Mouse (Mus musculus) intestine, postnatal 0 days (tissue): ENCODE measurements around the gene Itih3. TPM values are rescaled to one million over a fixed set of nuclear protein-coding genes. Genes with fewer than 3 reads are reported as not detected.

Source experiments
- ATAC-seq: fragments of 200-750 bp; cut with Nextera tagmentation; 2 replicates; pipeline ENCODE4 v1.8.0; 2017; ENCODE audit warnings: mild to moderate bottlenecking, moderate TSS enrichment, moderate library complexity
- H3K27ac ChIP-seq: fragments of 300-500 bp; sonication (generic); 2 replicates; pipeline ENCODE4 v1.5.1; 2014; ENCODE audit warnings: mild to moderate bottlenecking, low read depth, low read length, moderate library complexity
- H3K27me3 ChIP-seq: fragments of 300-500 bp; sonication (generic); replicated peaks from 2 replicates; pipeline ENCODE4 v1.6.1; 2014; ENCODE audit warnings: low read length, mixed read lengths; ENCODE audit not compliant: control insufficient read depth, insufficient read depth
- H3K36me3 ChIP-seq: fragments of 300-500 bp; sonication (generic); 2 replicates; pipeline ENCODE4 v1.6.1; 2014; ENCODE audit warnings: mild to moderate bottlenecking, moderate library complexity; ENCODE audit not compliant: control insufficient read depth, insufficient read depth
- H3K4me1 ChIP-seq: fragments of 300-500 bp; sonication (generic); replicated peaks from 2 replicates; pipeline ENCODE4 v1.6.1; 2014; ENCODE audit warnings: antibody characterized with exemption, low read length, mixed read lengths; ENCODE audit not compliant: control insufficient read depth, insufficient read depth
- H3K4me2 ChIP-seq: fragments of 300-500 bp; sonication (generic); replicated peaks from 2 replicates; pipeline ENCODE4 v1.6.1; 2014; ENCODE audit warnings: low read depth, mild to moderate bottlenecking, moderate library complexity
- H3K4me3 ChIP-seq: fragments of 300-500 bp; sonication (generic); 2 replicates; pipeline ENCODE4 v1.5.1; 2014; ENCODE audit warnings: low read depth, low read length
- H3K9ac ChIP-seq: fragments of 300-500 bp; sonication (generic); 2 replicates; pipeline ENCODE4 v1.6.1; 2014; ENCODE audit warnings: mild to moderate bottlenecking, low read depth, low read length
- H3K9me3 ChIP-seq: fragments of 300-500 bp; sonication (generic); 2 replicates; pipeline ENCODE4 v1.6.1; 2016; ENCODE audit warnings: mixed run types; ENCODE audit not compliant: control insufficient read depth
- CTCF ChIP-seq: sonication (generic); IDR thresholded peaks from 2 replicates; pipeline ENCODE4 v1.5.1; 2016; ENCODE audit warnings: low read depth, mild to moderate bottlenecking, control low read depth, antibody characterized with exemption, moderate library complexity
- WGBS: fragments of 180-500 bp; shearing (Covaris S2); extraction: QIAGEN DNeasy Blood & Tissue Kit; methylation state at CpG from one replicate; pipeline ENCODE4 v1.1.7; 2014; 5-methylcytosine and 5-hydroxymethylcytosine counted together
- polyA plus RNA-seq: library from polyadenylated mRNA; unstranded; fragments of >200 nt; fragmentation: Nextera tagmentation; extraction: Ambion mirVana; gene quantifications from 2 replicates; pipeline ENCODE4 v1.2.1, GENCODE M21; 2015

Itih3 gene
- 3.9 and 4.7 TPM in 2 replicates for polyA plus RNA-seq

DNA sequence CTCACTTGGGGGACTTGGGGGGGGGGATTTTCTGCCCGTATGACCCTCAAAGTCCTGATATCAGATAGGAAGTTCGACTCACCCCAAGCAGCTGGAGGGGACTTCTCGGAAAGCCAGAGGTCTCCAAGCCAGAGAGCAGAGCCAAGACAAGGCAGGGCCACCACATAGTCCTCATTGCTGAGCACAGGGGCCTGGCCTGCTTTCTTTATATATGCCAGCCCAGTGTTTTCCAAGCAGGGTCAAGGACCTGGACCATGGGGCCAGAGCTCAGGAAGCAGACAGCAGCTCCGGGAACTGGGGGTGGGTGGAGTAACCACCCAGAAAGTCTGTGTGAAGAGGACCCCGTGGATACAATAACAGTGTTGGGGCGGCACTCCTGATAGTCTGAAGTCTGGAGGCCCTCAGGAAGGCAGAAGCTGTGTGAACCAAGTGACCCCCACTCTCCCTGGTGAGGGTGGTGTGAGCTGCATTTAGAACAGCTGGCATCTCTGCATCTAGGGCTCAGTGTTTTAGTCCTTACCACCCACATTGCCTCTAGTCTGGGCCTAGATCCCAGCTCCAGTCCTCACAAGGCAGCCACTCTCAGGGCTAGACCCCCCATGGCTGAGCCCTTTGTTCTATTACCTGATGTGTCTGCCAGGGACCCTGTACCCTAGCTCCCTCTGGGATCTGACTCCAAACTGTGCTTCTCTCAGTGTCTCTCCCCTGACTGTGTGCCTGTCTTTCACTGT is at the start of gene Itih3:
Itih3 (minus strand) TSS at position 386 of the 731 bp plus-strand sequence.
- H3K27ac ChIP-seq = no peak within 1 kb of the TSS
- TF ChIP-seq CTCF = no peak
- no peak within 1 kb of the TSS for H3K9ac ChIP-seq
- H3K4me2 ChIP-seq = no peak within 1 kb of the TSS
- no peaks in the 10 kb centered on the region for H3K9me3 ChIP-seq
- WGBS = 54% methylated on average over 6 of the region's 6 CpGs
- ATAC-seq = no peak
- no peaks in the 10 kb centered on the region for H3K4me1 ChIP-seq
- H3K27me3 ChIP-seq = no peaks in the 10 kb centered on the region
- no peaks in the 10 kb centered on the region for H3K36me3 ChIP-seq
- no peak within 1 kb of the TSS for H3K4me3 ChIP-seq

- H3K36me3 ChIP-seq = no peaks in the 10 kb centered on the region; the same call in none of the 2 replicates
- H3K4me3 ChIP-seq = no peak overlapping the region
- no peaks in the 10 kb centered on the region for H3K27me3 ChIP-seq
- no peak overlapping the region for H3K9ac ChIP-seq
- H3K4me2 ChIP-seq = no peak overlapping the region
- no peaks in the 10 kb centered on the region for H3K9me3 ChIP-seq
- TF ChIP-seq CTCF = no peak
- H3K4me1 ChIP-seq = no peaks in the 10 kb centered on the region
- H3K27ac ChIP-seq = no peak overlapping the region
- ATAC-seq = no peak
- 85% methylated on average over 1 of the region's 1 CpGs for WGBS
Observed at GRCm38 (mm10) chr14:30960366-30960765, 36.8 kb upstream of the Itih3 start.

GRCm38 (mm10) chr14:30959031-30959430 is 35.5 kb upstream of the Itih3 start:
- WGBS = 92% methylated on average over 4 of the region's 4 CpGs
- H3K4me1 ChIP-seq = no peaks in the 10 kb centered on the region
- ATAC-seq = no peak
- no peak overlapping the region for H3K4me2 ChIP-seq
- no peak overlapping the region for H3K9ac ChIP-seq
- H3K27me3 ChIP-seq = no peaks in the 10 kb centered on the region
- no peak for TF ChIP-seq CTCF
- H3K36me3 ChIP-seq = no peaks in the 10 kb centered on the region; the same call in none of the 2 replicates
- no peak overlapping the region for H3K27ac ChIP-seq
- no peak overlapping the region for H3K4me3 ChIP-seq
- H3K9me3 ChIP-seq = no peaks in the 10 kb centered on the region

GRCm38 (mm10) chr14:30958517-30958916 is 35.0 kb upstream of the Itih3 start:
- no peaks in the 10 kb centered on the region for H3K27me3 ChIP-seq
- H3K9ac ChIP-seq = no peak overlapping the region
- no peak overlapping the region; the same call in 1 of the 2 replicates for H3K27ac ChIP-seq
- H3K4me1 ChIP-seq = no peaks in the 10 kb centered on the region
- H3K9me3 ChIP-seq = no peaks in the 10 kb centered on the region
- no peak overlapping the region for H3K4me3 ChIP-seq
- no peak for ATAC-seq
- H3K4me2 ChIP-seq = no peak overlapping the region
- TF ChIP-seq CTCF = no peak
- 66% methylated on average over 2 of the region's 2 CpGs for WGBS
- no peaks in the 10 kb centered on the region; the same call in none of the 2 replicates for H3K36me3 ChIP-seq

GRCm38 (mm10) chr14:30951154-30951825 is 27.7 kb upstream of the Itih3 start, which contains the start of gene Nek4:
TSS of gene Nek4 (plus strand) at chr14:30951377.
- H3K27ac ChIP-seq = no peak within 1 kb of the TSS; the same call in 1 of the 2 replicates
- no peaks in the 10 kb centered on the region for H3K4me1 ChIP-seq
- ATAC-seq = peak; percentile 98
- H3K27me3 ChIP-seq = no peaks in the 10 kb centered on the region
- H3K4me3 ChIP-seq = peak within 1 kb of the TSS; percentile 84
- peak; percentile 46 for TF ChIP-seq CTCF
- no peaks in the 10 kb centered on the region for H3K9me3 ChIP-seq
- H3K36me3 ChIP-seq = no peaks in the 10 kb centered on the region
- peak within 1 kb of the TSS; percentile 78 for H3K9ac ChIP-seq
- WGBS = under 1% methylated on average over 57 of the region's 57 CpGs
- H3K4me2 ChIP-seq = peak within 1 kb of the TSS; percentile 93

GRCm38 (mm10) chr14:30949986-30950385 is 26.4 kb upstream of the Itih3 start:
- no peak overlapping the region for H3K9ac ChIP-seq
- H3K27me3 ChIP-seq = no peaks in the 10 kb centered on the region
- H3K4me1 ChIP-seq = no peaks in the 10 kb centered on the region
- H3K4me2 ChIP-seq = no peak overlapping the region
- ATAC-seq = no peak
- no peak overlapping the region for H3K4me3 ChIP-seq
- no peak overlapping the region for H3K27ac ChIP-seq
- no peak for TF ChIP-seq CTCF
- H3K36me3 ChIP-seq = no peaks in the 10 kb centered on the region
- 88% methylated on average over 10 of the region's 10 CpGs for WGBS
- no peaks in the 10 kb centered on the region for H3K9me3 ChIP-seq
